Mouse (Mus musculus): Measurements from ENCODE around the gene Fam107a. TPM values are rescaled to one million over a fixed set of nuclear protein-coding genes. Genes with fewer than 3 reads are reported as not detected.
"Not testable (repeated sequence)": the region's sequence is repeated elsewhere in the genome, so short reads cannot be mapped to it uniquely, and the experiment has no call there.

Fam107a gene
- polyA plus RNA-seq, 1 experiment from 2014 or later = 0.07 TPM

DNA sequence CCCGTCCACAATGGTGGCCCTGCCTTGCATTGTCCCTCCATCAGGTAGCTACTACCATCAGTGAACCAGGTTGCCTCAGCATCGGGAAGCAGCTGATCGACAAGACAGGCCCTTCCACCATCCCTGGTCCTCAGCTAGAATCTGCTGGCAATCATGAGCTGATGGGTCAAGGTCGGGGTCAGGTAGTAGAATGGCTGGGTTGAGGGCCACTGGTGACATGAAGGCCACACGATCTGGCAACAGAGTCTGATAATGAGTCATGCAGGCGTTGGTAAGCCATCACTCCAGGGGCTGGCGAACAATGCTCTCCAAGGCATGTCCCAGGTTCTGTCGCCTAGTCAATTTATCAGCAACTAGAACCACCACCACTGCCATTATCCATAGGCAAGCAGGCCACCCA lies 46.5 kb downstream of the Fam107a start:
- ATAC-seq (ENCODE audit: low read depth); H3K27ac ChIP-seq (ENCODE audit: low read depth, low read length); H3K4me2 ChIP-seq (ENCODE audit: low read depth, low read length); H3K4me3 ChIP-seq (ENCODE audit: low read depth, low read length); H3K9me3 ChIP-seq (ENCODE audit: control insufficient read depth, low read length); H3K36me3 ChIP-seq (ENCODE audit: control insufficient read depth, insufficient read depth, low read length); H3K27me3 ChIP-seq (ENCODE audit: control insufficient read depth, insufficient read depth, low read length); H3K9ac ChIP-seq (replicated peaks; ENCODE audit: low read depth, low read length); H3K4me1 ChIP-seq (ENCODE audit: control insufficient read depth, insufficient read depth, low read length): not testable (repeated sequence)
- WGBS = 92% methylated on average over 8 of the region's 8 CpGs

DNA sequence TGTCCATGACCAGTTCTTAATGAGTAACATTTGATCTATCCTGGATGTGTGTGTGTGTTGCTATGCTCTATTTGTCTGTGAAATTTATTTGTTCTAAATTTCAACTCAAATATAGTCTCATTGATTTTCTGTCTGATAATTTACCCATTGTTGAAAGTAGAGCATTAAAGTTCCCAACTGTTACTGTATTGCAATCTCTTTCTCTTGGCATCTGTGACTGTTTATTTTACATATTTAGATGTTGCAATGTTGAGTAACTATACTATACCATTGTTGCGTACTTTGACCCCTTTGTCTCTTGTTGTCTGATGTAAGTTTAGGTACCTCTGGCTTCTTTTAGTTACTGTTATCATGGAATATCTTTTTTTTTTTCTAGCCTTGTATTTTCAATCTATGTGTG lies 53.4 kb downstream of the Fam107a start:
- WGBS = 96% methylated on average over 1 of the region's 1 CpGs
- H3K4me1 ChIP-seq (ENCODE audit: control insufficient read depth, insufficient read depth, low read length) = no peaks in the 10 kb centered on the region

DNA sequence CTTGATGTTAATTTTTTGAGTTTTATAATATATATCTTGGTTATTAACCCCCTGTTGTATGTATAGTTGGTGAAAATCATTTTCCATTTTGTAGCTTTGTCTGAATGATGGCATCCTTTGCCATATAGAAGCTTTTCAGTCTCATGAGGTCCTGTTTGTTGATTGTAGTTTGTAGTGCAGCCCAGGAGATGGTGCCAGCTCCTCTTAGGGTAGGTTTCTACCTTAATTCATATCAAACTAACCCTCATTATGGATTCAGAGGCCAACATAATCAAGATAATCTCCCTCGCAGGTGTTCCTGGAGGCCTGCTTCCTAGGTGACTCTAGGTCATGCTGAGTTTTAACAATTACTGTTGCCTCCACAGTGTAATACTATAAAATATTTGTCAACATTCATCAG lies 55.6 kb downstream of the Fam107a start:
- 59% methylated on average over 1 of the region's 1 CpGs for WGBS
- no peak for ATAC-seq (ENCODE audit: low read depth)

More for the DNA sequence above, 53.4 kb downstream of the Fam107a start:
- Histone ChIP-seq H3K36me3 (ENCODE audit: control insufficient read depth, insufficient read depth, low read length) (no peaks in the 10 kb centered on the region), H3K9me3 (ENCODE audit: control insufficient read depth, low read length) (no peaks in the 10 kb centered on the region), H3K9ac (replicated peaks; ENCODE audit: low read depth, low read length) (no peak overlapping the region), H3K4me2 (ENCODE audit: low read depth, low read length) (no peak overlapping the region), H3K27ac (ENCODE audit: low read depth, low read length) (no peak overlapping the region), H3K27me3 (ENCODE audit: control insufficient read depth, insufficient read depth, low read length) (no peaks in the 10 kb centered on the region), H3K4me3 (ENCODE audit: low read depth, low read length) (no peak overlapping the region)
- no peak for ATAC-seq (ENCODE audit: low read depth)

DNA sequence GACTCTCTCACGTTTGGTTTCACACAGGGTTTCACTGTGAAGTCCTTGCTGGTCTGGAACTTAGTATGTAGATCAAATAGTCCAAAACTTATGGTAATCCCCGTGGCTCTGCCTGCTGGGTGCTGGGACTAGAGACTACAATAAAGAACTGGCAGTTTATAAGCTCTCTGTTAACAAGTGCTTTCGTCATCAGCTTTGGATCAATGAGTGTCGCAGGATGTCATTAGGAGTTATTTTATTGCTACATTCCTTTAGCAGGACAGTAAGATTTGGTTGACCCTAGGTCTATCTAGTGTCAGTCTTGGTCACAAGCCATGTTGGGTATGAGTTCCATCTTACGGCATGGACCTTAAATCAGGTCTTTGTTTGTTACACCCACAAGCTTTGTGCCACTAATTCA lies 57.6 kb downstream of the Fam107a start:
- H3K27me3 ChIP-seq (ENCODE audit: control insufficient read depth, insufficient read depth, low read length) = no peaks in the 10 kb centered on the region
- H3K4me1 ChIP-seq (ENCODE audit: control insufficient read depth, insufficient read depth, low read length) = no peaks in the 10 kb centered on the region
- no peak overlapping the region for H3K4me3 ChIP-seq (ENCODE audit: low read depth, low read length)
- no peaks in the 10 kb centered on the region for H3K36me3 ChIP-seq (ENCODE audit: control insufficient read depth, insufficient read depth, low read length)
- no peaks in the 10 kb centered on the region for H3K9me3 ChIP-seq (ENCODE audit: control insufficient read depth, low read length)
- 74% methylated on average over 5 of the region's 5 CpGs for WGBS
- no peak overlapping the region for H3K27ac ChIP-seq (ENCODE audit: low read depth, low read length)
- H3K9ac ChIP-seq (replicated peaks; ENCODE audit: low read depth, low read length) = no peak overlapping the region
- H3K4me2 ChIP-seq (ENCODE audit: low read depth, low read length) = no peak overlapping the region
- no peak for ATAC-seq (ENCODE audit: low read depth)

More for the DNA sequence above, 55.6 kb downstream of the Fam107a start:
- Histone ChIP-seq H3K9ac (replicated peaks; ENCODE audit: low read depth, low read length) (no peak overlapping the region), H3K27ac (ENCODE audit: low read depth, low read length) (no peak overlapping the region), H3K4me1 (ENCODE audit: control insufficient read depth, insufficient read depth, low read length) (no peaks in the 10 kb centered on the region), H3K9me3 (ENCODE audit: control insufficient read depth, low read length) (no peaks in the 10 kb centered on the region), H3K27me3 (ENCODE audit: control insufficient read depth, insufficient read depth, low read length) (no peaks in the 10 kb centered on the region), H3K36me3 (ENCODE audit: control insufficient read depth, insufficient read depth, low read length) (no peaks in the 10 kb centered on the region), H3K4me2 (ENCODE audit: low read depth, low read length) (no peak overlapping the region), H3K4me3 (ENCODE audit: low read depth, low read length) (no peak overlapping the region)

DNA sequence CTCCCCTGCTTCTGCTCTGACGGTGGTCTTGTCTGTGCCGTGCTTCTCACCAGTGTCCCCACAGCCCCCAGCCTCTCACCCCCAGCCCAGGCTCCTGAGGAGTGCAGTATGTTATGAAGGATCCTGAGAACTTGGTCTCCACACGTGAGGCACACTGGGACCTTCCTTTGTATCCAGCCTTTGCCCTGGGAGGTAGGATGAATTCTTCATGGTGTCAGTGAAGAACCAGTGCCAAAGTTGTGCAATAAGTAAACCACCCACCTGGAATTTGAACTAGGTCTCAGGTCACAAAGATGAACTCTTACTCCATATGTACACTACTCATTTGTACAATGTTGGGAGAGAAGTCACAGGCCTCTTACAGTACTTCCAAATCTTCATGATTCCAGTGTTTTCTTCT lies 58.7 kb downstream of the Fam107a start, which contains the start of gene Acox2:
Gene Acox2, minus strand, starts transcription at position 188 of the 400 bp plus-strand sequence.
- no peak for ATAC-seq (ENCODE audit: low read depth)
- Histone ChIP-seq H3K9ac (replicated peaks; ENCODE audit: low read depth, low read length) (no peak within 1 kb of the TSS), H3K27ac (ENCODE audit: low read depth, low read length) (no peak within 1 kb of the TSS), H3K4me1 (ENCODE audit: control insufficient read depth, insufficient read depth, low read length) (no peaks in the 10 kb centered on the region), H3K4me3 (ENCODE audit: low read depth, low read length) (no peak within 1 kb of the TSS), H3K9me3 (ENCODE audit: control insufficient read depth, low read length) (no peaks in the 10 kb centered on the region), H3K36me3 (ENCODE audit: control insufficient read depth, insufficient read depth, low read length) (no peaks in the 10 kb centered on the region), H3K27me3 (ENCODE audit: control insufficient read depth, insufficient read depth, low read length) (no peaks in the 10 kb centered on the region), H3K4me2 (ENCODE audit: low read depth, low read length) (no peak within 1 kb of the TSS)
- WGBS = 77% methylated on average over 3 of the region's 3 CpGs

DNA sequence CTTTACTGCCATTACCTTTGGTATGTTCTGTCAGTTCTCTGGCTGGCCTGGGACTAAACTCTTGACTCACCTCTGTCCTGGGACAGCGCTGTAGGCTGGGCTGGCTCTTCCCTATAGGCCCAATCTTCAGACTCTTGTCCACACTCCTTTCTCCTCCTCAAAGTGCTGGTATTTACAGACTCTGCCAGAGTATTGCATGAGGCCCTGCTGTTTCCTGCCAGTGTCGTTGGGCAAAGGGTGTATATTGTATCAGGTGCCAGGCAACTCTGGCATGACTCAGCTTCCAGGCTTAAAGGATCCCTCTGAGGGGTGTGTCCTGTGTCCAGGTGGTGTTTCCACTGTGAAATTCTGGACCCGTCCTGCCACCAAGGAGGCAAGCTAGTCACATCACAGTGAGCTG lies 59.1 kb downstream of the Fam107a start:
- ATAC-seq (ENCODE audit: low read depth) = no peak
- Histone ChIP-seq H3K9ac (replicated peaks; ENCODE audit: low read depth, low read length) (no peak overlapping the region), H3K9me3 (ENCODE audit: control insufficient read depth, low read length) (no peaks in the 10 kb centered on the region), H3K4me2 (ENCODE audit: low read depth, low read length) (no peak overlapping the region), H3K36me3 (ENCODE audit: control insufficient read depth, insufficient read depth, low read length) (no peaks in the 10 kb centered on the region), H3K27me3 (ENCODE audit: control insufficient read depth, insufficient read depth, low read length) (no peaks in the 10 kb centered on the region), H3K4me1 (ENCODE audit: control insufficient read depth, insufficient read depth, low read length) (no peaks in the 10 kb centered on the region), H3K4me3 (ENCODE audit: low read depth, low read length) (no peak overlapping the region), H3K27ac (ENCODE audit: low read depth, low read length) (no peak overlapping the region)
- 80% methylated on average over 3 of the region's 3 CpGs for WGBS

DNA sequence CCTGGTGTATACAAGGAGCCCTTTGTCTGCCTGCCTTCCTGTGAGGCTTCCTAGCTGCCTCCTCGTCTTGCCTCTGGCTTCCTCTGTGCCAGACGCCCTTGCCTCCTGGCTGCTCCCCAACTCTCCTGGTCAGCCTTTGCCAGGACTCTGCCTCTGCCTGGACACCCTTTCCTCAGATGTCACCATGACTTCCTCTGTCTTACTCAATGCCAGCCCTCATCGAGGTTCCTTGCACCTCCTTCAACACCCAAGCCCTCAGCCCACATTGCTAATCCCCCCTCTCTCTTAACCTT lies 59.5 kb downstream of the Fam107a start:
- H3K9me3 ChIP-seq (ENCODE audit: control insufficient read depth, low read length) = no peaks in the 10 kb centered on the region
- H3K9ac ChIP-seq (replicated peaks; ENCODE audit: low read depth, low read length) = no peak overlapping the region
- no peaks in the 10 kb centered on the region for H3K27me3 ChIP-seq (ENCODE audit: control insufficient read depth, insufficient read depth, low read length)
- H3K27ac ChIP-seq (ENCODE audit: low read depth, low read length) = no peak overlapping the region
- H3K4me2 ChIP-seq (ENCODE audit: low read depth, low read length) = no peak overlapping the region
- no peak overlapping the region for H3K4me3 ChIP-seq (ENCODE audit: low read depth, low read length)
- WGBS = 52% methylated on average over 3 of the region's 3 CpGs
- ATAC-seq (ENCODE audit: low read depth) = no peak; the same call in 1 of the 2 replicates
- no peaks in the 10 kb centered on the region for H3K4me1 ChIP-seq (ENCODE audit: control insufficient read depth, insufficient read depth, low read length)
- H3K36me3 ChIP-seq (ENCODE audit: control insufficient read depth, insufficient read depth, low read length) = no peaks in the 10 kb centered on the region

DNA sequence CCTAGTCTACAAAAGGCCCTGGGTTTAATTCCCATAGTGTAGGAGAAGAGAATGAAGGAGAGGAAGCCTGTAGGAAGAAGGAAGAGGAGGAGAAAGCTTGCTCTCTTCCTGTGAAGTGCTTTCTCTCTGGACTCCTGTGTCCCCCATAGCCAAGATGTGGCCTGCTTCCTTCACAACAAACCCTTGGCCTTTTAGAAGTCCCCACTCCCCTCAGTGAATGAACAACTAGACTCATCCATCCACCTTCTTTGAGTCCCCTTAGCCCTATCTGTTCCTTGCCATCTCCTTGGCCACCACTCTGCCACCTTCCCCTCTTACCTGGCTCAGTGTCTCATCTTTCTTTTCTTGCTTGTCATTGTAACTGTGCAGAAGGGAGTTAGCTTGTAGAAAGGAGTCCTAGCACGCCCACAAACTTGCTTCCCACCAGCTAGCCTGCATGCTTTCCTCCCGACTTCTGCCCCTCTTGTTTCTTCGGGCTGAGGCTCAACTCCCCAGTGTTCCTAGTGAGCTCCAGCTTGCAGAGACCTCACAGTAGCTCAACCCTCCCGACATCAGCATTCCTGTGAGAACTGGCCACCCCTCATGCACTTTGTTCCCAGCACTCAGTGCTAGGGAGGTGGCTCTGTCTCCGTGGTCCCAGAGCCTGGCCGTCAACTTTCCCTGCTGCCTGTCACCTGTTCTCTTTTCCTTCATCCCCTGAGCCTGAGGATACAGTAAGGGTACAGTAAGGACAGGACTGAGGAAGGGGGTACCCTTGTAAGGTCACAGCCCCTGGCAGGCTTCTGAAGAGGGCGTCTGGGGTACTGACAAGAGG lies 60.1 kb downstream of the Fam107a start:
- no peak for ATAC-seq (ENCODE audit: low read depth)
- no peaks in the 10 kb centered on the region for H3K36me3 ChIP-seq (ENCODE audit: control insufficient read depth, insufficient read depth, low read length)
- no peaks in the 10 kb centered on the region for H3K4me1 ChIP-seq (ENCODE audit: control insufficient read depth, insufficient read depth, low read length)
- no peak overlapping the region for H3K9ac ChIP-seq (replicated peaks; ENCODE audit: low read depth, low read length)
- no peaks in the 10 kb centered on the region for H3K9me3 ChIP-seq (ENCODE audit: control insufficient read depth, low read length)
- H3K27me3 ChIP-seq (ENCODE audit: control insufficient read depth, insufficient read depth, low read length) = no peaks in the 10 kb centered on the region
- no peak overlapping the region for H3K4me2 ChIP-seq (ENCODE audit: low read depth, low read length)
- no peak overlapping the region for H3K4me3 ChIP-seq (ENCODE audit: low read depth, low read length)
- H3K27ac ChIP-seq (ENCODE audit: low read depth, low read length) = no peak overlapping the region
- 54% methylated on average over 7 of the region's 7 CpGs for WGBS

DNA sequence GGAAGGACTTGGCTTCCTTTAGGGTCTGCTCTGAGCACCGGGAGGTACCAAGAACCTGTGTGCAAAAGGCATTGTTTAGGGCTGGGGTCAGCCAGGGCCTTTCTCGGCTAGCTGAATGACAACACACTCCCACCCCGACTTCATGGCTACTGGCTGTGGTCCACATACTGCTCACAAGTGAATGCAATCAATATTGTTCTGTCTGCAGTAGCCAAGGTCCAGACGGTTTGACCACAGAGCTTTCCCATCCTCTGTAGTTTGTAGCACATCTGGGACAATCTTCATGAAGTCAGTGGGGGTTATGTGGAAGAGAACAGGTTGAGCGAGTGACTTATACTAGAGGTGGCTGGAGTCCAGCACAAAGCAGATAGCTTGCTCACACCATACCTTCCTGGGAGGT lies 60.9 kb downstream of the Fam107a start:
- Histone ChIP-seq H3K9me3 (ENCODE audit: control insufficient read depth, low read length) (no peaks in the 10 kb centered on the region), H3K27me3 (ENCODE audit: control insufficient read depth, insufficient read depth, low read length) (no peaks in the 10 kb centered on the region), H3K9ac (replicated peaks; ENCODE audit: low read depth, low read length) (no peak overlapping the region), H3K36me3 (ENCODE audit: control insufficient read depth, insufficient read depth, low read length) (no peaks in the 10 kb centered on the region), H3K4me3 (ENCODE audit: low read depth, low read length) (no peak overlapping the region), H3K27ac (ENCODE audit: low read depth, low read length) (no peak overlapping the region), H3K4me1 (ENCODE audit: control insufficient read depth, insufficient read depth, low read length) (no peaks in the 10 kb centered on the region), H3K4me2 (ENCODE audit: low read depth, low read length) (no peak overlapping the region)
- ATAC-seq (ENCODE audit: low read depth) = no peak
- WGBS = 75% methylated on average over 5 of the region's 5 CpGs

Measured in neural tube, embryonic 14.5 days (tissue).